Mouse (Mus musculus): Measurements from ENCODE around the gene Arid1b.

The Arid1b gene

DNA sequence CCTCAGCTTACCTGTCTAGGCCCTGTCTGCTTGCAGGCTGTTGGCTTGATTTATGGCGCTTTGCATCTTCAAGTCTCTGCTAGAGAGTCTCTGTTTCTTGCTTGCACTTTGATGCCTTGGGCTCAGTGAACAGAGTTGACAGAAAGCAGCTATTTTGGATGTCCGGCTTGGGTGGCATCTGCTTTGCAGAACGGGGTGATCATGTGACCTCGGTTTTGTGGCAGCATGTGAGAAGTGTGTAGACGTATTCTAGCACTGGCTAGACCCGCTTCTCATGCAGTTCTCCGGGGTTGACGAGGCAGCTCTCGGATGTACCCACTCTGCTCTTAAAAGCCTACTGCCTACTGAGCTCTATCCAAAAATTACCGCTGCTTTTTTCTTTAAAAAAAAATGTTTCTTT, 22.9 kb downstream of the Arid1b start:
- DNase-seq (ENCODE audit: low spot score) = no peak

DNA sequence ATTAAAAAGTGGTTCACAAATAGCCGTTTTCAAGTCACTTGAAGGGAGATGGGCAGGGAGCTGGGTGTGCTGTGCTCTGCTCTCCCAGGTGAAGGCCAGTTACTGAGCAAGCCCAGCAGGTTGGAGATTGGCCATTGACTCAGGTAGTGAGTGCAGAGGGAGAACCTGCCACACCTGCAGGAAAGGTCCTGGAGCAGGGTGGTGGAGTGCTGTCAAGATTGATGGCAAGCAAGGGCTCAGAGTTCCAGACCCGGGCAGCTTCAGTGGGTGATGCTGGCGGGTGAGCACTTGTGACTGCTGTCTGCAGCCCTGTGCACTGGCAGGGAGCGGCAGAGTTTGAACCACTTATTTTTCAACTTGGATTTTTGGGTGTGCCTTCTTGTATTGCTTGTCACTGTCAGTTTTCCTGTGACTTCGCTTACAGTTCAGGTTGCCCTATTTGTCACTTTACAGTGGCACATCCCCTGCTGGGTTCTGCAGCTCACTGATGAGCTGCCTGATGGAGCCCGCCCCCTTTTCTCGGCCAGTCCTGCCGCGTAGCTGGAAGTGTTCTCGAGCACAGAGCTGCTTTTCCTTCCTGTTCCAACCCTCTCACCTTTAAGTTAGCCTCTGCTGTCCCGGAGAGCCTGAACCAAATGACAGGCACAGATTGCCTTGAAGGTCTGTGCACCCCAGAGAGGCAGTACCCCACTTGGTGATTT, 27.3 kb downstream of the Arid1b start:
- DNase-seq (ENCODE audit: low spot score) = no peak

DNA sequence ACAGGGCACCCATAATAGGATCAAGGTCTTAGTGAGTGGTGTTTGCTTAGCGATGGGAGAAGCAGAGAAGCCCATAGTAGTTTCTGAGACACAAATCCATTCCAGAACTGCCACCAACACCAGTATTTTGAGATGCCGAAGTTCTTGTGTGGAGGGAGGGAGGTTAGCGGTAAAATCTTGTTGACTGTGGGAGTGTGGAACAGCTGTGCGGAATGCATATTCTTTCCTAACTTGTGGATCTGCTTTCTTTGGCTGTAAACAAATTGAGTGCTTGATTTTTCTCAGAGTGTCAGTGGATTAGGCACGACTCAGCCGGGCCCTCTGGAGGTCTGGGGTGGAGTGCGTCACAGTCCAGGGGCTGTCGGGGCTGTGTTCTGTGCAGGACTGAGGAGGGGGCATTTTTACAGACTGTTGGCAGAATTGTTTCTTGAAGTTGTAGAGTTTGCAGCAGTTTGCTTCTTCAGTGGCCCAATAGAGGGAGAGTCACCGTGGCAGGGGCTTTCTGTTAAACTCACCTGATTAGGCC, 27.9 kb downstream of the Arid1b start:
- DNase-seq (ENCODE audit: low spot score) = no peak

DNA sequence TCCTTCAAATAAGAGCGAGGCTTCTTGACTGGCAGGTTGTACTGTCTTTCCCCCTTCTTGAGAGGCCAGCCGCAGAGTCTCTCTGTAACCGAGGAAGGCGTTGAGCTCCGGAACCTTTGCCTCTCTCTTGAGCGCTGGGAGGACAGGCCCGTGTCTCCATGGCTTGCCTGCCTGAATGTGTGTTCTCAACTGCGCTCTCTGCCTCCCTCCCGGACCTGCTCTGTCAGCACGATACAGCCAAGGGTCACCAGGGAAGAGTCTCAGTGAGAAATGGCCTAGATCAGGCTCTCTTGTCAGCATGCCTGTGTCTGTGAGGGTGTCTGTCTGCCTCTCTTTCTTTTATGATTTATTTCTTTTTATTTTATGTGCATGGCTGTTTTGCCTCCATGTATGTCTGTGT, 29.6 kb downstream of the Arid1b start:
- DNase-seq (ENCODE audit: low spot score) = no peak

DNA sequence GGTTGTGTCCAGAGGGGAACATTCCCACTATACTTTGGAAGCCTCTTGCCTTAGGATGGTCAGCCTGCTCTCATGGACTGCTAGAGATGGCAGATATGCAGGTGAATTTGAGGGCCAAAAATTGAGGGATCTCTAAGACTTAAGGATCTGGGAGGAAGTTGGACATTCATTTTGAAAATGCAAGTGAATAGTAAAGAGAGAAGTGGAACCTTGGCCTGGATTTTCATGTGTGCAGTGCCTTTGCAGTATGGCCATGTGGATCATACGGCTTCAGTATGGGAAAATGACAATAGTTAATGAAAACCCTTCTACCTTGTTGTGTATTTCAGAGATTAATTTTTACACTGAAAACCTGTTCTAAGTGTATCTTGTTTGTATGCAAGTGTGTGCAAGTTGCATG, 31.3 kb downstream of the Arid1b start:
- DNase-seq (ENCODE audit: low spot score) = no peak

DNA sequence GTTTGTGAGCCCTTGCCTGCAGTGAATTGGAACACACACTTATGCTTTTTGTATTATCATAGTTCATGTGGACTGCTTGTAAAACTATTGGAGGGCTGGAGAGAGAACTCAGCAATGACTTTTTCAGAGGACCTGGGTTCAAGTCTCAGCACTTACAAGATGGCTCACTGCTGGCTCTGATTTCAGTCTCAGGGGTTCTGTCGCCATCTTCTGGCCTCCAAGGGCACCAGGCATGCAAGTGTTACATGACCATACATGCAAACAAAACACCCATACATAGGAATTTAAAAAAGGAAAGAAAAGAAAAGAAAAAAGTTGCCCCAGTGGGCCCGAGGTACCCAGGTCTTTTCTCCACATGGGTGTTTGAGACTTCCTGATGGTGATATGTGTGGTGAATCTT, 32.4 kb downstream of the Arid1b start:
- DNase-seq (ENCODE audit: low spot score) = no peak

DNA sequence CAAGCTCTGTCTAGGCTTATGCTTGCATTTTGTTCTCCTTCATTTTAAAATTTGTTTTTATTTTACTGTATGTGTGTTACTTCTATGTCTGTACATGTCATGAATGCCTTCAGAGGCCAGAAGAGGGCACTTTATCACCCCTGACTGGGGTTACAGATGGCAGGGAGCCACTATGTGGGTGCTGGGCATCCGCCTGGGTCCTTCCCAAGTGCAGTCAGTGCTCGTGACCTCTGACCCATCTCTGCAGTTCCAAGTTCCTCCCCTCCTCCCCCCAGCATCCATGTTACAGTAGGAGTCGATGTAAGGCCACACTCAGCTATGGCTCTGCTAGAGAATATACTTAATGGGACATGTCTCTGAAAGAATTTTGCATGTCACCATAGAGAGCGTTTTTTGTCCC, 35.0 kb downstream of the Arid1b start:
- DNase-seq (ENCODE audit: low spot score) = no peak

DNA sequence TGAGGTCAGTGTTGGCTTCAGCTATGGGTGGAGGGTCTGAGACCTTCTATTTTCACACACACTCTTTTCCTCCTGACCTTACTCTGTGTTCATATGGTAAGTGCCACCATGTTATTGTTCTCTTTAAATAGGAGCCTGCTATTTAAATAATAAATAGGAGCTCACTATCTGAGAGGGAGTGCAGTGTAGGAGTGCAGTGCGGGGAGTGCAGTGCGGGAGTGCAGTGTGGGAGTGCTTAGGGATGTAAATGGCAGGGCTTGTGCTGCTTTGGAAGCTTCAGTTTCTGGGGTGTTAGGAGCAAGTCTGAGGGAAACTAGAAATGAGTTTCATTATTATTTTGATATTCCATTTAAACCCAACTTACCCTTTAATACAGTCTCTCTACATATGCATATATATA, 36.2 kb downstream of the Arid1b start:
- DNase-seq (ENCODE audit: low spot score) = no peak

DNA sequence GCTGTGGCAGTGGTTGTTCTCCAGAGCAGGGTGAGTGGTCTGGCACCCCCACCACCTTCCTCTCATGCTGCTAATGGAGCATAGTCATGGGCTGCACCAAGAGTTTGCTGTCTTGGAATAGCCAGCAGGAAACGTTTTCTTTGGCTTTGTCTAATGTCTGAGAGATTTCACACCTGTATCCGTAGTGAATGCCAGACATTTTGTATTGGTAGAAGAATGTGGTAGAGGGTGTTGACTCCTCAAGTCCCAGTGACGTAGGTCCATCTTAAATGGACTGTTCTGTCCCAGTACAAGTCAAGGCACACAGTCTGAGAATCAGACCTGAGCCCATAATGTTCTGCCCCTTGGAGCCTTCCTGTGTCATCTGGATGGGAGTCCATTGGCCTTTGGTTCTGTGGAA, 39.2 kb downstream of the Arid1b start:
- DNase-seq (ENCODE audit: low spot score) = no peak

DNA sequence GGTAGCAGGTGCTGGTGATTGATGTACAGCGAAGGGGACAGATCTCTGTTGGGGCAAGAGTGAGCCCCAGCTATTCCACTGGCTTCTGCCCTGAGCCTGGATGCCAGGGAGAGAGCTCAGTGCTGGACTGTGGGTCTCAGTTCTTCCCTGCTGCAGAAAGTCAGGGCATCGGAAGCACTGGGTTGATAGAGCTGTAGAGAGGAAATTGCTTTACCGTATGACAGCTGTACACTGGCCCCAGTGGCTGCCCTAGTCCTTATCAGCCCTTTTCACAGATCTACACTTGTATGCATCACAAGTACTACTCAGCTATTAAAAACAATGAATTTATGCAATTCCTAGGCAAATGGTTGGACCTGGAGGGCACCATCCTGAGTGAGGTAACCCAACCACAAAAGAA, 40.1 kb downstream of the Arid1b start:
- DNase-seq (ENCODE audit: low spot score) = no peak

DNA sequence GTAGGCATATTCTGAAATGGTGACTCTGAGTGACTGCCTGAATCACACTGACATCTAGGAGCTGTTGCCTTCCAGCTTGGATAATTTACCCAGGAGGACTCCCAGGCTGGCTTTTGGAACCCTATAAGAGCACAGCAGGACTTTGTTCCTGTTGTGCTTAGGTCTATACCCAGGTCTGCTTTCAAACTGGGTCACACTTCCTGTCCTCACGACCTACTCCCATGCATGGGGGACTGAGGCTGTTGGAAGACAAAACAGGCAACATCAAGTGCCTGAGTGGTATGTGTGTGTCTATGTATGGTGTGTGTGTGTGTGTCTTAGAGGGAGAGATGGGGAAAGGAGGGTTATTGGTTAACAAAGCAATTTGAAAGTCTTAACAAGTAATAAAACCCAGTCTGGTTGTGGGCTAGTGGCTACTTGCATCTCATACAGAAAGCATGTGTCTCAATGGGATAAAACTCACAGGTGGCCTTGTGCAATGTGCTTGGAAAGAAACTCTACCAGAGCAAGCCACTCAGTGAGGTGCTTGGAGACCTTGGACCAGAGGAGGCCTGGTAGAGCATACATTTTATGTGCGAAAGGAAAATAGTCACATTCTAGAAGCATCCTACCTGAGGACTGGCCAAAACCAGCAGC, 42.2 kb downstream of the Arid1b start:
- no peak for DNase-seq (ENCODE audit: low spot score)

DNA sequence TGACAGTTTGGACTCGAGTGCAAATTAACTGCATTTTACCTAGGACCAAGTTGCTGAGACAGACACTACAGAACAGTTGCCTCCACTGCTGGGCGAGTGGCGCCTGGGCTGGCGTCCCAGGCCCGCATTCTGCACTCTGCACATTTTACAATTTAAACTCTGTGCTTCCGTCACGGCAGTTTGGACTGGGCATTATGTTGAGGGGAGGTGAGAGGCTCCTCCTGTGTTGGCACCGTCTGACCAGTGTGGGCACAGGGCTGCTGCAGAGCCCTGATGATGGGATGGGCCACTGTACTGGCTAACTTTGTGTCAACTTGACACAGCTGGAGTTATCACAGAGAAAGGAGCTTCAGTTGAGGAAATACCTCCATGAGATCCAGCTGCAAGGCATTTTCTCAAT, 43.1 kb downstream of the Arid1b start:
- no peak for DNase-seq (ENCODE audit: low spot score)

DNA sequence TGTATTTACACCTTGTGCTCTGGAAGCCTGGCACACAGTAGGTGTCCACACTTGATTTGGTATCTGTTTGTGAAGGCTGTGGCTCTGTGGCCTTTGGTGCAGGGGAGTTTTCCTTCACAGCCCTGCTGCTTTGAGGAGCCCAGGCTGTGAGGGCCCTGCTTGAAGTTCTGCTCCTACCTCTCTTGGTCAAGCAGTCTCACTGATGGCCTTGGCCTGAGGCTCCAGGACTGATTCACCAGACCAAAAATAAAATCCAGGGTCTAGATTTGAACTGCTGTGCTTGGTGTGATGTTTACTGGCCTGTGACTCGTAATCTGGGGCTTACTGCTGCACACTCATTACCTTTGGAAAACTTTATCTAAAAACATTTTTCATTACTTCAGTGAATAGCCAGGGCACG, 45.7 kb downstream of the Arid1b start:
- DNase-seq (ENCODE audit: low spot score) = no peak

DNA sequence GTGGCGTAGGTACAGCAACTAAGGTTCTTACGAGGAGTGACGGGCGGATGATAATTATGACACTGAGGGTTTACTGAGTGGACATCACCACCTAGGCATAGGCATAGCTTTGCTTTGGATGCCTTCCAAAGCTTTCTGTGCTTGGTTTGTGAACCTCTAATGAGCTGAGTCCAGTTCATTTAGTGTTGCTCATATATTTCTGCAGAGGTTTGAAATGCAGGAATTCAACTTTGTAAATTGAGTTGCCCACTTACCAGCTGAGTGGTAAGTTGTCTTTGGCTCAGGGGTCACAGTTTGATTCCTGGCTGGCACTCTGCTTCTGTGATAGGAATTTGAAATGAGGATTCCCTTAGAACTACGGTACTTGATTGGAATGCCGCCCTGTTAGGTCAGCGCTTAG, 49.7 kb downstream of the Arid1b start:
- DNase-seq (ENCODE audit: low spot score) = no peak

DNA sequence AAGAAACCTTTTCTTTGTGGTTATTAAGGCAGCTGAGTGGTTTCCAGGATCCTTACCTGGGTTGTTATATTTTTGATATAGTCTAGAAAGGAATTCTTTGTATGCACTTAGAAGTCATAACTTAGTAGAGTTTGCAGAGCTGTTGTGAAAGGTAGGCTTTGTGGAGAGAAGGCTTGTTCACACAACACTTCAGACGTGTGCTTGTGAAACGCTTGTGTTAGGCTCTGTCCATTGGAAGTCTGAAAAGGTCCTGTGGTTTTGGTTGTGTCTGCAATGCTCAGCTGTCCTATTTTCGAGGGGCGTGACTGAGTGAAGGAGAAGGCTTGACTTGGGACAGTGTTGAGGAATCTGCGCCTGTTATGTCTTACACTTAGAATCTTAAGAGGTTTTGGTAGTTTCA, 51.5 kb downstream of the Arid1b start:
- DNase-seq (ENCODE audit: low spot score) = no peak

DNA sequence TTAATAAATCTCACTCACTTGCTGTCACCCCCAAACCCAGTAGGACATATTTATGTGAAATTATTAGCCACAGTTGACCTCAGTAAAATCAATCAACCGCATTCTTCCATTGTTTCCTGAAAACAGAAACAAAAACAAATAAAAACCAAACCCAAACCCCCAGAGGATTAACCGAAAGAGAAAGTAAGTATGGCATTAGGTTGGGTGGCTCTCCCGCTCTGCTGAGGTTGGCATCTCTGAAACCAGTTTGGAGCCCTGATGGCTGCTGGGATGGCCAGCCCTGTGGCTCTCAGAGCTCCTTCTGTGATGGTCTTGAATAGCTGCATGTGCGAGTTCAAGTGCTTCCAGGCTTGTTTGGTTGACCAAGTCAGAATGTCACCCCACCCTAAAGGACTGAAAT, 53.2 kb downstream of the Arid1b start:
- DNase-seq (ENCODE audit: low spot score) = no peak

DNA sequence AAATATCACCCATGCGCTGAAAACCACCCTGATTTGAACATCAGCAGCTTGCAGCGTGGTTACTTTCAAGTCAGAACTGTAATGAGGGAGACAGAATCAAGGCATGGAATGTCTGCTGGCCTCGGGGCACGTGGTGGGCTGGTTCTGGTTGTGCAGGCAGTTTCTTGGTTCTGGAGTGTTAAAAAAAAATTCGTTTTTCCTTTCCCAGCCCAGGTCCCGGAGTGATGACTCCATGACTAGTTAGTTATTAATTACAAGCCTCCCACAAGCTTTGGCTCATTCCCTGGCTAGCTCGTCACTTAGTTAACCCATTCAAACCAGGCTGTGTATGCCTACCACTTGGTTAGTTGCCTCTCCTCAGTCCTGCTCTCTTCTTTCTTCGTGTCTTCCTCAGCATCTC, 56.1 kb downstream of the Arid1b start:
- no peak for DNase-seq (ENCODE audit: low spot score)

DNA sequence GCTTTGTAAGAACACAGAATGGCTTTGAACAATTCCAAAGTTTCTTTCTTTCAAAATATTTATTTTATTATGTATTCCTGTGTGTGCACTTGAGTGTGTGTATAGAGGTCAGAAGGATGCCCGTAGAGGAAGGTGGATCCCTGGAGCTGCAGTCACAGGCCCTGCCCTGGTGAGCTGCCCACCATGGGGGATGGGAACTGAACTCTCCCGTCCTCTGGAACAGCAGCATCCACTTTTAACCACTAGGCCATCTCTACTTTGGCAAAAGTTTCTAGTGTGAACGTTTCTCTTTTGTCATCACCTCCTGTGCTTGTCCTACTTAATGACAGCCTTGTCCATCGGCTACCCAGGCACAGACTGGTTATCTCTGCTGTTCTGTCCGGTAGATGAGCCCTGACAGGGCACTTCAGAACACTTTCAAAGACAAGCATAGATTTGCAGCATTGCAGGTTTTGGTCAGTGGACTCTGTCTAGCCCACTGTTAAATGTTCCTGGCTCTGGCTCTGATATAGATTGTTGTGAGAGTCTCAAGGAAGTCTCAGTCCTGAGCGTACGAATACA, 56.9 kb downstream of the Arid1b start:
- no peak for DNase-seq (ENCODE audit: low spot score)

DNA sequence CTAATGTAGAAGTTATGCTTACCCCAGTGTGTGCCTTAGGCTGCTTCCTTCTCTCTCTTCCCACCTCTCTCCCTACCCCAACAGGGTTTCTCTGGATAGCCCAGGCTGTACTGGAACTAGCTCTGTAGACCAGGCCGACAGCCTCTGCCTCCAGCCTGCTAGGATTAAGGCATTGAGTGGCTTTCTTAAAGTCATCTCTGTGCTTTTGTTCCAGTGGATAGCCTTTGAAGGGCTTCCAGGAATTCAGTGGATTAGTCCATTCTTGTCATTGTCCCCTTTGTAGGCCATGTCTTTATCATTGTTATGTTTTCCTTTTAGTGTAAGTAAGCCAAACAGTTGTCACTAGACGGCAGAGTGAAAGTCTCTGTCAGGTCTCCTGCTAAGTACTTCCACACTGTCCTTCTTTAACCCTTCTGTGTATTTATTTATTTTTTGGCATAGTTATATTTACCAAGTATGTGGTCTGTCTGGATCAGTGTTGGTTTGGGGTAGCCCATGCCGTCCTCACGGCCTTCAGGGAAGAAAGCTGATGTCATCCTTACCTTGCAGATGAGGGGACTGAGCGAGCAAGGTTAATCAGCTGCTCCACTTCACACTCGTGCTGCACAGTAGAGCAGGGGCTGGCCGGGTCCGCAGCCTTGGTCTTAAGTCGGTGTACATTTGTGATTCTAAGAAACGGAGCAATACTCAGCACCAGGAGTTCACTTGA, 58.1 kb downstream of the Arid1b start:
- DNase-seq (ENCODE audit: low spot score) = no peak

DNA sequence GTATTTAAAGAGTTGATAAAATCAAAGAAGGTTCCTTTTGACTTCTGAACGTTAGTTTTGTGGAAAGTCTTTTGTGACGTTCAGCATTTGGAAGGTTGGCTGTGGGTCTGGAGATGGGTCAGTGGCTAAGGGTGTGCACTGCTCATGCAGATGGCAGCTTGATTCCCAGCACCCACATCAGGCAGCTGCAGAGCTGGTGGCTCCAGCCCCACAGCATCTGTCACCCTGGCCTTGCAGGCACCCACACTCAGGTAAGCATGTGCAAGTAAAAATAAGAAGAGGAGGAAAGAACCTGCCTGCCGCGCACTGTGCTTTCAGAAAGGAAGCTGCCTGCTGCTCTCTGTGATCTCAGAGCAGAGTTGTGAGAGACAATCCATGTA, 58.7 kb downstream of the Arid1b start:
- no peak for DNase-seq (ENCODE audit: low spot score)

DNA sequence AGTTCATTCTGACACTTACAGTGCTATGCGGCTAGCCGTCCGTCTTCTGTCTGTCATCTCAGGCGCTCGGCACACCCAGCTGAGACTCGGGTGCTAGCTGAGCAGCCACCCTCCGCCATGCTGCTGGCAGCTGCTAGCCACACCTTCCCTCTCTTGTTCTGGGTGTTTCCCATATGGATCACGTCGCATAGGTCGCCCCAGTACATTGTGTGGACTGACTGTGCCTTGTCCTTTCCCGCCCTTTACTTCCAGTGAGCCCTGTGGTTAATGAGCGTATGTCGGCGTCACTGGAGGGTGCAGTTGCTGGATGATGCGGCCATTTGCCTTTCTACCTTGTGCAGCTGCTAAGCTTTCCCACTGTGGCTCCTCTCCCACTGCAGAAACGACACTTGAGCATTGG, 59.1 kb downstream of the Arid1b start:
- no peak for DNase-seq (ENCODE audit: low spot score)

DNA sequence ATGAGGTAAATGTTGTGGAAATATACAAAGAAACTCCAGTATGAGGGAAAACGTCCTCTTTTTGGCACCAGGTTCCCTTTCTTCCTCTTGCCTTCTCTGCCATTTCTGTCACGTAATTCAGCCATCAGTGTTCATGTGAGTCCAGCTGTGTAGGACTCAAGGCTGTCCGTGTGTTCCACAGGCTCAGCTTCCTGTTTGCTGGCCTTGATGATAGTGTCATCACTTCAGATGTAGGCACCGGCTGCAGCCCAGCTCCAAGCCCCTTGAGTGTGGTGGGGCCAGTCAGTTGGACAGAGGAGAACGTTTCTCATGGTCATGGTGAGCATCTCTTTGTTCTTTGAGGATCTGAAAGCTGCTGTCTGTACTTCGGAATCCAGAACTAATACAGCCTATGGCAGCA, 61.3 kb downstream of the Arid1b start:
- DNase-seq (ENCODE audit: low spot score) = no peak

DNA sequence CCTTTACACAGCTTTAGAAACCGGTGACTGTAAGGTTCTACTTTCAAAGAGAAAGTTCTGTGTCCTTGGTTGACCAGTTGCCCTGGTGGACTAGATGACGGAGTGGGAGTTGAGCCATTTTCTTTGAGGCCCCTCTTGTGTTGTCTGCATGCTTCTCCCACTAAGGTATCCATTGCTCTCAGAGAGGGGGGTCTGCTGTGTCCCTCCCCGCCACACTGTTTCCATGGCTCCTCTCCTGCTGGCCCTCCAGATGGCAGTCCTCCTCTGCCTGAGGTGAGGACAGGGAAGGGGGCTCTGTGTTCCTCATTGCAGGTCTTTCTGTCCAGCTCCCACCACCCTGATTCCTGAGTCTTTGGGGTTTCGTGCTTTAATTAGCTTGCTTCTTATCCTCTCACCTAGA, 62.5 kb downstream of the Arid1b start:
- DNase-seq (ENCODE audit: low spot score) = no peak
